Mouse (Mus musculus) central nervous system, embryonic 14 days (tissue): ENCODE measurements around the gene Ifih1. TPM values are rescaled to one million over a fixed set of nuclear protein-coding genes. Genes with fewer than 3 reads are reported as not detected.

Source experiments
- polyA plus RNA-seq: library from polyadenylated mRNA; depleted of rRNA; stranded (reverse); fragments of >200 nt; gene quantifications from 2 replicates; pipeline ENCODE4 v1.2.3, GENCODE M21; 2012; rRNA removed

The Ifih1 gene
- polyA plus RNA-seq: 1.0 and 1.3 TPM in 2 replicates

GRCm38 (mm10) chr2:62646014-62646645 lies at the start of gene Ifih1:
Gene Ifih1, minus strand, starts transcription at chr2:62646255.

GRCm38 (mm10) chr2:62664135-62664670 lies 18.1 kb upstream of the Ifih1 start, which contains the start of gene Gca:
Gene Gca, plus strand, starts transcription at chr2:62664285.

GRCm38 (mm10) chr2:62573753-62574159 lies 72.3 kb downstream of the Ifih1 start, which contains the start of gene Fap:
Gene Fap, minus strand, starts transcription at chr2:62574075.

Other genes with a start within 250 kb of the Ifih1 start
- gene Dpp4, start 234.0 kb downstream of the Ifih1 start, polyA plus RNA-seq: 1.3 and 2.2 TPM in 2 replicates
- 0.64 and 1.6 TPM in 2 replicates for gene Gcg, start 162.6 kb downstream of the Ifih1 start, polyA plus RNA-seq
- gene Fap, start 72.2 kb downstream of the Ifih1 start, polyA plus RNA-seq: 1.5 and 6.6 TPM in 2 replicates
- gene Gca, start 18.0 kb upstream of the Ifih1 start, polyA plus RNA-seq: 6.5 and 9.5 TPM in 2 replicates